Mouse (Mus musculus) lung, adult 2 months (tissue): ENCODE data around the gene Hpgd.

ENCODE experiments used
- CTCF ChIP-seq: fragments of 200-500 bp; IDR thresholded peaks from 2 replicates; pipeline ENCODE4 v1.5.1; 2011; ENCODE audit warnings: mild to moderate bottlenecking, low read length, control low read depth; ENCODE audit not compliant: insufficient read depth
- POLR2A ChIP-seq: fragments of 200-500 bp; IDR thresholded peaks from 2 replicates; pipeline ENCODE4 v1.6.1; 2011; ENCODE audit warnings: low read depth, mild to moderate bottlenecking, control low read depth, low read length, borderline replicate concordance; ENCODE audit errors: extremely low read depth

- TF ChIP-seq POLR2A, result no peak
- TF ChIP-seq CTCF, result no peak
These were observed 50.0 kb downstream of the Hpgd start for GRCm38 (mm10) chr8:56344359-56344758.
